ENCODE assay signal across 10 mouse cellular contexts in the genomic region with DNA sequence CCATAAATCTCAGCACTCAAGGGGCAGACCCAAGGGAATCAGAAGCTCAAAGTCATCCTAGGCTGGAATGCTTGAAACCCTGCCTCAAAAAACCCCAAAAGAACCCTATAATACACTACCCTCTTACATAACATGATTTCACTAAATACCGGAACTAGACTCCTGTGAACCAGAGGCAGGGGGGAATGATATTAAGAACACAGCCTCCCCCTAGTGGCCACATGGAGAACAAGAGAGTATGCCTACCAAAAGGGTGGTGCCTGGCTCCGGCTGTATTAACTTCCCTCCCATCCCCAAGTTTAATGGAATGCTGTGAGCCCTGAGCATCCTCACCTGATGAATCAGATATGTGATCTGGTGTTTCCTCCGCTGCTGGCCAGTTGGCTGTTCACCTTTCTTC. TPM values are rescaled to one million over a fixed set of nuclear protein-coding genes. Genes with fewer than 3 reads are reported as not detected.
DNase-seq lines count a peak whose midpoint lies in the region; ATAC-seq and TF ChIP-seq lines count a peak whose summit lies in the region.
"Had no signal": no experiment of that assay in that cellular context is flagged by ENCODE, and none has a peak within 500 bp of the region (broad histone marks: within the 10 kb centered on the region; RNA-seq: fewer than 3 reads in every experiment).

No protein-coding gene starts in this region.

- TF ChIP-seq POLR2A in testis, adult 2 months (IDR thresholded peaks at IDR 0.05; ENCODE audit: control insufficient read depth, low read depth, low read length) = no peak

- WGBS in forebrain, postnatal 0 days = 22% methylated on average over 3 of the region's 3 CpGs
- WGBS in midbrain, embryonic 14.5 days = 22% methylated on average over 3 of the region's 3 CpGs

- H3K9me3 ChIP-seq in forebrain, postnatal 0 days (ENCODE audit: low read length) = no peaks in the 10 kb centered on the region
- no peaks in the 10 kb centered on the region for H3K9me3 ChIP-seq in midbrain, embryonic 14.5 days (ENCODE audit: control insufficient read depth, low read length)
- H3K9me3 ChIP-seq: embryonic facial prominence, embryonic 12.5 days; stomach, embryonic 15.5 days had no signal

- no peak overlapping the region for H3K4me2 ChIP-seq in forebrain, postnatal 0 days (ENCODE audit: low read depth)
- H3K4me2 ChIP-seq in midbrain, embryonic 14.5 days (ENCODE audit: low read length) = no peak overlapping the region
- H3K4me2 ChIP-seq: embryonic facial prominence, embryonic 12.5 days; stomach, embryonic 15.5 days had no signal

- TF ChIP-seq CTCF in testis, adult 2 months (IDR thresholded peaks at IDR 0.05; ENCODE audit: control insufficient read depth, insufficient read depth, insufficient replicate concordance, low read depth, low read length) = peak; percentile 50; the same call in 1 of the 2 replicates
- peak; percentile 91 for TF ChIP-seq CTCF in forebrain, postnatal 0 days (IDR thresholded peaks at IDR 0.05; ENCODE audit: low read depth)

- H3K9ac ChIP-seq in forebrain, postnatal 0 days = no peak overlapping the region
- H3K9ac ChIP-seq in midbrain, embryonic 14.5 days (replicated peaks; ENCODE audit: low read length) = no peak overlapping the region
- H3K9ac ChIP-seq: embryonic facial prominence, embryonic 12.5 days; stomach, embryonic 15.5 days had no signal

- peak; percentile 78 for ATAC-seq in forebrain, postnatal 0 days
- no peak; the same call in 1 of the 2 replicates for ATAC-seq in midbrain, embryonic 14.5 days (ENCODE audit: low FRiP score, low TSS enrichment)

- H3K36me3 ChIP-seq in testis, adult 2 months (ENCODE audit: control insufficient read depth, insufficient read depth, low read length) = peaks cover 2% of the 10 kb centered on the region; the same call in 1 of the 2 replicates
- peaks cover 66% of the 10 kb centered on the region for H3K36me3 ChIP-seq in forebrain, postnatal 0 days (ENCODE audit: insufficient read depth)
- peaks cover 80% of the 10 kb centered on the region for H3K36me3 ChIP-seq in midbrain, embryonic 14.5 days (ENCODE audit: control insufficient read depth, insufficient read depth, low read length)

- H3K27ac ChIP-seq in testis, adult 2 months (ENCODE audit: control insufficient read depth, insufficient read depth, low read depth, low read length) = no peak overlapping the region
- no peak overlapping the region for H3K27ac ChIP-seq in forebrain, postnatal 0 days (ENCODE audit: low read depth, low read length)
- H3K27ac ChIP-seq in midbrain, embryonic 14.5 days (replicated peaks; ENCODE audit: low read depth, low read length) = no peak overlapping the region
- H3K27ac ChIP-seq: embryonic facial prominence, embryonic 12.5 days; stomach, embryonic 15.5 days had no signal

- no peak overlapping the region for H3K4me3 ChIP-seq in testis, adult 2 months (ENCODE audit: control insufficient read depth, low read depth, low read length)
- no peak overlapping the region for H3K4me3 ChIP-seq in forebrain, postnatal 0 days (ENCODE audit: low read depth, low read length)
- no peak overlapping the region for H3K4me3 ChIP-seq in midbrain, embryonic 14.5 days (replicated peaks; ENCODE audit: low read depth, low read length)
- H3K4me3 ChIP-seq: embryonic facial prominence, embryonic 12.5 days; stomach, embryonic 15.5 days had no signal

- DNase-seq in testis, postnatal 14 days (ENCODE audit: low spot score) = no peak
- peak; percentile 58 to 63 for DNase-seq in cerebellum, adult 18-20 months
- peak; percentile 76 for DNase-seq in forebrain, postnatal 0 days
- DNase-seq in induced T-regulatory cell, adult 2 months (ENCODE audit: low read depth) = peak; percentile 90
- peak; percentile 17 to 33 for DNase-seq in left cerebral cortex, adult 8-10 months (ENCODE audit: low spot score in 2 of 2)
- DNase-seq in midbrain, embryonic 14.5 days = peak; percentile 86
- peak; percentile 39 to 74 for DNase-seq in spleen, postnatal 10 days (ENCODE audit: low spot score in 2 of 2)

- H3K27me3 ChIP-seq in testis, adult 2 months (ENCODE audit: control insufficient read depth, insufficient read depth, low read length) = no peaks in the 10 kb centered on the region
- no peaks in the 10 kb centered on the region for H3K27me3 ChIP-seq in forebrain, postnatal 0 days (ENCODE audit: insufficient read depth, low read length)
- no peaks in the 10 kb centered on the region for H3K27me3 ChIP-seq in midbrain, embryonic 14.5 days (ENCODE audit: control insufficient read depth, insufficient read depth, low read length)
- H3K27me3 ChIP-seq: embryonic facial prominence, embryonic 12.5 days; stomach, embryonic 15.5 days had no signal

- H3K4me1 ChIP-seq in testis, adult 2 months (ENCODE audit: control insufficient read depth, insufficient read depth, low read length) = no peaks in the 10 kb centered on the region
- H3K4me1 ChIP-seq in forebrain, postnatal 0 days (ENCODE audit: insufficient read depth) = no peaks in the 10 kb centered on the region
- H3K4me1 ChIP-seq in midbrain, embryonic 14.5 days (ENCODE audit: control insufficient read depth, insufficient read depth, low read length) = no peaks in the 10 kb centered on the region

RNA-seq across cellular contexts. Expression of a gene that starts 13.3 kb away (rescaled TPM):
- polyA plus RNA-seq in testis, adult 2 months (2012; rRNA removed) = 0.04 and 0.10 TPM in 2 replicates
- total RNA-seq in forebrain, postnatal 0 days (2014; rRNA removed) = not detected in 2 replicates
- not detected in 2 replicates for polyA plus RNA-seq in forebrain, postnatal 0 days (2015; fragmentation: Nextera tagmentation; extraction: Ambion mirVana)
- not detected for total RNA-seq in left cerebral cortex, adult 8-10 months (2022)
- polyA plus RNA-seq in midbrain, embryonic 14.5 days (2014; fragmentation: Nextera tagmentation; extraction: Ambion mirVana) = 0.05 TPM in 1 of 2 replicates, not detected in the other
- polyA plus RNA-seq: embryonic facial prominence, embryonic 12.5 days had no signal

RNA-seq across cellular contexts. Expression of a gene that starts 25.6 kb away (rescaled TPM):
- polyA plus RNA-seq in testis, adult 2 months (2012; rRNA removed) = 16.2 and 17.5 TPM in 2 replicates
- 74.2 and 77.1 TPM in 2 replicates for total RNA-seq in forebrain, postnatal 0 days (2014; rRNA removed)
- 20.6 and 23.0 TPM in 2 replicates for polyA plus RNA-seq in forebrain, postnatal 0 days (2015; fragmentation: Nextera tagmentation; extraction: Ambion mirVana)
- 10 to 100 TPM; 57.8 to 60.1 (median 58.8) TPM for total RNA-seq in left cerebral cortex, adult 8-10 months (2022)
- polyA plus RNA-seq in midbrain, embryonic 14.5 days (2014; fragmentation: Nextera tagmentation; extraction: Ambion mirVana) = 17.4 and 22.5 TPM in 2 replicates

RNA-seq across cellular contexts. Expression of a gene that starts 35.7 kb away (rescaled TPM):
- polyA plus RNA-seq in testis, adult 2 months (2012; rRNA removed) = 4.1 and 4.3 TPM in 2 replicates
- total RNA-seq in forebrain, postnatal 0 days (2014; rRNA removed) = 10.4 and 12.3 TPM in 2 replicates
- polyA plus RNA-seq in forebrain, postnatal 0 days (2015; fragmentation: Nextera tagmentation; extraction: Ambion mirVana) = 4.3 and 4.9 TPM in 2 replicates
- 10 to 100 TPM in 1 of 4 experiments, 1 to 10 TPM in 3; 8.3 to 10.1 (median 9.5) TPM for total RNA-seq in left cerebral cortex, adult 8-10 months (2022)
- 2.2 and 6.9 TPM in 2 replicates for polyA plus RNA-seq in midbrain, embryonic 14.5 days (2014; fragmentation: Nextera tagmentation; extraction: Ambion mirVana)

RNA-seq across cellular contexts. Expression of a gene that starts 46.3 kb away (rescaled TPM):
- polyA plus RNA-seq in testis, adult 2 months (2012; rRNA removed) = 167 and 171 TPM in 2 replicates
- 116 and 121 TPM in 2 replicates for total RNA-seq in forebrain, postnatal 0 days (2014; rRNA removed)
- polyA plus RNA-seq in forebrain, postnatal 0 days (2015; fragmentation: Nextera tagmentation; extraction: Ambion mirVana) = 147 and 160 TPM in 2 replicates
- total RNA-seq in left cerebral cortex, adult 8-10 months (2022) = 100 to 1,000 TPM; 144 to 158 (median 146) TPM
- 157 and 185 TPM in 2 replicates for polyA plus RNA-seq in midbrain, embryonic 14.5 days (2014; fragmentation: Nextera tagmentation; extraction: Ambion mirVana)

RNA-seq across cellular contexts. Expression of a gene that starts 59.5 kb away (rescaled TPM):
- 79.1 and 96.3 TPM in 2 replicates for polyA plus RNA-seq in testis, adult 2 months (2012; rRNA removed)
- total RNA-seq in forebrain, postnatal 0 days (2014; rRNA removed) = 47.0 and 68.4 TPM in 2 replicates
- polyA plus RNA-seq in forebrain, postnatal 0 days (2015; fragmentation: Nextera tagmentation; extraction: Ambion mirVana) = 43.4 and 45.7 TPM in 2 replicates
- total RNA-seq in left cerebral cortex, adult 8-10 months (2022) = 10 to 100 TPM; 49.9 to 59.6 (median 50.5) TPM
- polyA plus RNA-seq in midbrain, embryonic 14.5 days (2014; fragmentation: Nextera tagmentation; extraction: Ambion mirVana) = 55.8 and 56.3 TPM in 2 replicates
